Mouse (Mus musculus): Measurements from ENCODE around the gene Zfp266. TPM values are rescaled to one million over a fixed set of nuclear protein-coding genes. Genes with fewer than 3 reads are reported as not detected.

Zfp266 gene
- polyA plus RNA-seq, 1 experiment, result 12.1 TPM

DNA sequence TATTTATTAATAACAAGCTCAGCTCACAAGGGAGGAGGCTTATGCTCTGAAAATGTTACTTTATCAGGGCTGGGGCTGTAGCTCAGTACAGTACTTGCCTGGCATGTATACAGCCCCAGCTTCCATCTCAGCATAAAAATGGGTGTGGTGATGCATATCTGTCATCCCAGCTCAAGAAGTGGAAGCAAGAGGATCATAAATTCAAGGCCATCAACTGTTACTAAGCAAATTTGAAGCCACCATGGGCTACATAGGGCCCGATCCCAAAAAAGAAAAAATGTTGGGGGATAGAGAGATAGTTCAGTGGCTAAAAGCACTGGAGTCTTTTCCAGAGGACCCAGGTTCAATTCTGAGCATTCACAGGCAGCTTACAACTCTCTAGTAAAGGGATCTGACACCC lies 44.6 kb downstream of the Zfp266 start:
- no peak for TF ChIP-seq CTCF (IDR thresholded peaks at IDR 0.05; ENCODE audit: borderline replicate concordance, control insufficient read depth, extremely low read depth, insufficient read depth, low read length, poor library complexity)
- TF ChIP-seq POLR2A (IDR thresholded peaks at IDR 0.05; ENCODE audit: control insufficient read depth, extremely low read depth, insufficient read depth, low read length, poor library complexity), result no peak
- no peaks in the 10 kb centered on the region for H3K4me1 ChIP-seq (replicated peaks; ENCODE audit: control insufficient read depth, insufficient read depth, low read length)
- H3K4me3 ChIP-seq (ENCODE audit: control insufficient read depth, insufficient read depth, low read length), result no peak overlapping the region
- 97% methylated on average over 1 of the region's 1 CpGs for WGBS
- H3K27ac ChIP-seq (ENCODE audit: control insufficient read depth, insufficient read depth, low read length), result no peak overlapping the region
- no peaks in the 10 kb centered on the region for H3K27me3 ChIP-seq (ENCODE audit: control insufficient read depth, insufficient read depth, low read length)
- DNase-seq, result no peak
- peaks cover 46% of the 10 kb centered on the region for H3K36me3 ChIP-seq (ENCODE audit: control insufficient read depth, insufficient read depth, low read length)

DNA sequence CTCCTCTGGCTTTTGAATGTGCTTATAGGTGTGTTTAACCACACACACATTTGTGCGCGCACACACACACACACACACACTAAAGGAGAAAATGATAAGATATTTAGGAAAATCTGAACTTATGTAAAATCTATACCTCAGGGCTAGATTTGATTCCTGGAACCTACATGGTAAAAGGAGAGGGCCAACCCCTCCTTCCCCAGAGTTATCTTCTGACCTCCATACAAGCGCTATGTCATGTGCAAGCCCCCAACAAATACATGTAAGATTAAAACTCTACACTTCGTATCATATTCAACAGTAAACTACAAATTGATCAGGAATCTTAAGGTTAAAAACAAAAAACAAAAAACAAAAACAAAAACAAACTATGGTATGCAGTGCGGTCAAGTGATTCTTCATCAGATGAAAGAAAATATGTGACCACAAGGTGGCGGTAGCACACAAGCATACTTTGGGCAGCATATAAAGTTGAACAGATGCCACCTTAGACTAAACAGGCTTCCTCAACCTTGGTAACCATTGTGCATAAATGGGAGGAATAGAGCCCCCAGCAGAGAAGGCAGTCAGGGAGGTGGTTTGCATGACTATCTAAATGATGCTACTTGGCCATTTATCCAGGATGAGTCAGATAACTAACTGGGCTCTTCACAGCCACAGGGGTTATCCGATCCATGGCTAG lies 54.3 kb downstream of the Zfp266 start:
- DNase-seq, result peak; percentile 72
- Histone ChIP-seq H3K27me3 (ENCODE audit: control insufficient read depth, insufficient read depth, low read length) (no peaks in the 10 kb centered on the region), H3K4me3 (ENCODE audit: control insufficient read depth, insufficient read depth, low read length) (no peak overlapping the region), H3K4me1 (replicated peaks; ENCODE audit: control insufficient read depth, insufficient read depth, low read length) (no peaks in the 10 kb centered on the region), H3K27ac (ENCODE audit: control insufficient read depth, insufficient read depth, low read length) (no peak overlapping the region), H3K36me3 (ENCODE audit: control insufficient read depth, insufficient read depth, low read length) (peaks cover 29% of the 10 kb centered on the region)
- TF ChIP-seq POLR2A (IDR thresholded peaks at IDR 0.05; ENCODE audit: control insufficient read depth, extremely low read depth, insufficient read depth, low read length, poor library complexity), result no peak
- 57% methylated on average over 7 of the region's 7 CpGs for WGBS

DNA sequence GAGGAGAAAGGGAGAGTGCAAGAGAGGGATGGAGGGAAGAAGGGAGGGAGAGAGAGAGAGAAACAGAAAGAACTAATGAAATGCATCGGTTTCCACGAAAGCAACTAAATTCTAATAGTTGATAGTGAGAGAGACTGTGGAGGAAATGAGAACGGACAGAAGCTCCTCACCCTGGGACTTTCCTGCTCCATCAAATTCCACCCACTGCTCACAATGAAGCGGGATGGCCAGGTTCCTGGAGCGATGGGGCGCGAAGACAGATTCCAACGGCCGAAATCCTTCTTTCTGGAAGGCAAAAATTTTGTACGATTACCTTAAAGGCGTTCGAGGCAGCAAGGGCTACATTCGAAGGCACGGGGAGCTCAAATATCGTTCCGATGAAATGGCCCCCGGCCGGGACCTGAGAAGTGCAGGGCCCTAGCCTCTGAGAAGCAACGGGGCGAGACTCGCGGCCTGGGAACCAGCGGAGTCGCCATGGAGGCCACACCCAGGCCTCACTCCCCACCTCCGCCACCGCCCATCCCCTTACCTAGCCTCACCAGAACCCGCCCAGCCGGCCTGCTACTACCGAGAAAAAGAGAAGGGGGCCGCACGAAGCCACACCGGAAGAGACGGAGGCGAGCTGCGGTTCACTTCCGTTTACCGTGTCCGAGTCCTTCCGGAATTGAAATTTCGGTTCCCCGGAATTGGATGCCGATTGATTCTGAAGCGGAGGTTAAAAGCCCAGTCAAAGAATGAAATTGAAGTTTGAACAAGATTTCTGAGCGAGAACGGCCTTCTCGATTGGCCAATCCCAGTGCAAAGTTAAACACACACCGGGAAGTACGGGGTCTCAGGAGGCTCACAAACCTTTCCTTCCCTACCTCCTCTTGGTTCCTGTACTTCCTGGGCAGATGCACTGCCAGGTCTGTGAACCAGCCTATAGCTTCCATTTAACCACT lies 61.6 kb downstream of the Zfp266 start, which contains the start of gene Zfp26:
Gene Zfp26, minus strand, starts transcription at position 786 of the 941 bp plus-strand sequence.
- Histone ChIP-seq H3K4me3 (ENCODE audit: control insufficient read depth, insufficient read depth, low read length) (peak within 1 kb of the TSS; percentile 89), H3K27me3 (ENCODE audit: control insufficient read depth, insufficient read depth, low read length) (no peaks in the 10 kb centered on the region), H3K4me1 (replicated peaks; ENCODE audit: control insufficient read depth, insufficient read depth, low read length) (peaks cover 2% of the 10 kb centered on the region; the same call in 1 of the 2 replicates), H3K36me3 (ENCODE audit: control insufficient read depth, insufficient read depth, low read length) (peaks cover 8% of the 10 kb centered on the region), H3K27ac (ENCODE audit: control insufficient read depth, insufficient read depth, low read length) (peak within 1 kb of the TSS; percentile 80)
- WGBS, result under 1% methylated on average over 48 of the region's 48 CpGs
- DNase-seq, result peak; percentile 75
- TF ChIP-seq CTCF (IDR thresholded peaks at IDR 0.05; ENCODE audit: borderline replicate concordance, control insufficient read depth, extremely low read depth, insufficient read depth, low read length, poor library complexity) (no peak), POLR2A (IDR thresholded peaks at IDR 0.05; ENCODE audit: control insufficient read depth, extremely low read depth, insufficient read depth, low read length, poor library complexity) (peak; percentile 34; the same call in 1 of the 2 replicates)

DNA sequence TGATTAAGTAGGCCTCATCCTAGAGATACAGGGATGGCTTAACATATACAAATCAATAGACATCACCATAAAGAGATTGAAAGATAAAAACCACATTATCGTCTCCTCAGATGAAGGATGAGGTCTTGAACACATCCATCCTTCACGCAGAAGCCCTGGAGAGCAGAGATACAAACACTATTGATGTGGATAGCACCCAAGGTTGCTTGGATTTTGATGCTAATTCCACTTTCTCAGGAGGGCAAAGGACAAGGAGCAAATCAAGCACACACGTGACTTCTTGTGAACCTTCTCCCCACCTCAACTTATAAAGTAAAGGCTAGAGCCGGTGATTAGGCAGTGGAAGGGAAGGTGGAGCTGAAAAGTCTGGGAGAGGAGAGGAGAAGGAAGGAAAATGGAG lies 67.6 kb downstream of the Zfp266 start:
- no peak for DNase-seq
- Histone ChIP-seq H3K4me1 (replicated peaks; ENCODE audit: control insufficient read depth, insufficient read depth, low read length) (no peaks in the 10 kb centered on the region), H3K36me3 (ENCODE audit: control insufficient read depth, insufficient read depth, low read length) (peaks cover 11% of the 10 kb centered on the region), H3K27me3 (ENCODE audit: control insufficient read depth, insufficient read depth, low read length) (no peaks in the 10 kb centered on the region), H3K27ac (ENCODE audit: control insufficient read depth, insufficient read depth, low read length) (no peak overlapping the region), H3K4me3 (ENCODE audit: control insufficient read depth, insufficient read depth, low read length) (no peak overlapping the region)
- 95% methylated on average over 4 of the region's 4 CpGs for WGBS
- TF ChIP-seq POLR2A (IDR thresholded peaks at IDR 0.05; ENCODE audit: control insufficient read depth, extremely low read depth, insufficient read depth, low read length, poor library complexity) (no peak), CTCF (IDR thresholded peaks at IDR 0.05; ENCODE audit: borderline replicate concordance, control insufficient read depth, extremely low read depth, insufficient read depth, low read length, poor library complexity) (no peak)

DNA sequence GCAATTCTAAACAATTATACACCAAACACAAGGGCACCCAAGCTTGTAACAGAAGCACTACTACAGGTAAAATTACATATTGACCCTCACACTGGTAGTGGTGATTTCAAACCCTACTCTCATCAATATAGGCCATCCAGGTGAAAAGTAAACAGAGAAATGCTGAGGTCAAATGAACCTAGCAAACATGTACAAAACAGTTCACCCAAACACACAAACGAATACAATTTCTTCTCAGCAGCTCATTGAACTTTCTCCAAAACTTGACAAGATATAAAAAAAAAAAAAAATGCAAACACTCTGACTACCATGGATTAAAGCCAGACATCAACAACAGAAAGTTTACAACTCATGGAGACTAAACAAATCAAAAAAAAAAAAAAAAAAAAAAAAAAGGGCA lies 69.7 kb downstream of the Zfp266 start:
- H3K27ac ChIP-seq (ENCODE audit: control insufficient read depth, insufficient read depth, low read length), result no peak overlapping the region
- H3K36me3 ChIP-seq (ENCODE audit: control insufficient read depth, insufficient read depth, low read length), result peaks cover 14% of the 10 kb centered on the region
- TF ChIP-seq CTCF (IDR thresholded peaks at IDR 0.05; ENCODE audit: borderline replicate concordance, control insufficient read depth, extremely low read depth, insufficient read depth, low read length, poor library complexity) (no peak), POLR2A (IDR thresholded peaks at IDR 0.05; ENCODE audit: control insufficient read depth, extremely low read depth, insufficient read depth, low read length, poor library complexity) (no peak)
- DNase-seq, result no peak
- 86% methylated on average over 1 of the region's 1 CpGs for WGBS
- H3K27me3 ChIP-seq (ENCODE audit: control insufficient read depth, insufficient read depth, low read length), result no peaks in the 10 kb centered on the region
- H3K4me3 ChIP-seq (ENCODE audit: control insufficient read depth, insufficient read depth, low read length), result no peak overlapping the region
- H3K4me1 ChIP-seq (replicated peaks; ENCODE audit: control insufficient read depth, insufficient read depth, low read length), result no peaks in the 10 kb centered on the region

Other genes with a start within 250 kb of the Zfp266 start
- not detected in 2 replicates for gene Olfr39, start 239.1 kb downstream of the Zfp266 start, polyA plus RNA-seq (2012; rRNA removed)
- gene Olfr873, start 222.9 kb downstream of the Zfp266 start, polyA plus RNA-seq (2012; rRNA removed), result not detected in 2 replicates
- gene Olfr18, start 185.3 kb downstream of the Zfp266 start, polyA plus RNA-seq (2012; rRNA removed), result not detected in 2 replicates
- gene Zfp560, start 136.2 kb downstream of the Zfp266 start, polyA plus RNA-seq (2012; rRNA removed), result 3.6 and 5.4 TPM in 2 replicates
- 5.2 and 5.6 TPM in 2 replicates for gene Zfp26, start 61.3 kb downstream of the Zfp266 start, polyA plus RNA-seq (2012; rRNA removed)
- 7.7 and 9.8 TPM in 2 replicates for gene Zfp426, start 28.7 kb downstream of the Zfp266 start, polyA plus RNA-seq (2012; rRNA removed)
- 7.5 and 8.2 TPM in 2 replicates for gene Zfp846, start 59.9 kb upstream of the Zfp266 start, polyA plus RNA-seq (2012; rRNA removed)
- gene Ubl5, start 121.5 kb upstream of the Zfp266 start, polyA plus RNA-seq (2012; rRNA removed), result 189 and 207 TPM in 2 replicates
- gene Fbxl12, start 123.3 kb upstream of the Zfp266 start, polyA plus RNA-seq (2012; rRNA removed), result 560 and 583 TPM in 2 replicates
- gene Pin1, start 130.7 kb upstream of the Zfp266 start, polyA plus RNA-seq (2012; rRNA removed), result 36.8 and 37.2 TPM in 2 replicates
- 0.51 and 0.93 TPM in 2 replicates for gene Olfm2, start 224.9 kb upstream of the Zfp266 start, polyA plus RNA-seq (2012; rRNA removed)

Data from thymus, adult 2 months (tissue).